Mouse (Mus musculus) urinary bladder, postnatal 14 days (tissue): ENCODE data around the gene Snai3.

ENCODE experiments used
- DNase-seq: peaks from one replicate; pipeline ENCODE4 v3.0.0; 2021; ENCODE audit warnings: low spot score

Snai3 gene

GRCm38 (mm10) chr8:122430058-122430636 lies 30.4 kb downstream of the Snai3 start:
- DNase-seq = no peak

- no peak for DNase-seq
Measured at GRCm38 (mm10) chr8:122428163-122428562, 32.4 kb downstream of the Snai3 start.

GRCm38 (mm10) chr8:122427607-122428006 lies 32.9 kb downstream of the Snai3 start:
- DNase-seq = no peak

GRCm38 (mm10) chr8:122426145-122426544 lies 34.4 kb downstream of the Snai3 start:
- DNase-seq = no peak

GRCm38 (mm10) chr8:122423659-122424058 lies 36.9 kb downstream of the Snai3 start:
- no peak for DNase-seq

- DNase-seq = no peak
Measured at GRCm38 (mm10) chr8:122423217-122423616, 37.3 kb downstream of the Snai3 start.

- peak; percentile 37 for DNase-seq
Measured at GRCm38 (mm10) chr8:122421376-122422070, 39.0 kb downstream of the Snai3 start, which contains the start of gene Il17c. Gene Il17c, plus strand, starts transcription at chr8:122422020.

- DNase-seq = no peak
Measured at GRCm38 (mm10) chr8:122419881-122420555, 40.5 kb downstream of the Snai3 start.

GRCm38 (mm10) chr8:122415554-122415953 lies 45.0 kb downstream of the Snai3 start:
- no peak for DNase-seq

GRCm38 (mm10) chr8:122414311-122414710 lies 46.2 kb downstream of the Snai3 start:
- DNase-seq = no peak

GRCm38 (mm10) chr8:122407678-122408077 lies 52.9 kb downstream of the Snai3 start:
- no peak for DNase-seq

GRCm38 (mm10) chr8:122405146-122405805 lies 55.3 kb downstream of the Snai3 start:
- no peak for DNase-seq
